ENCODE assay signal across 14 mouse cellular contexts in genomic region chr8:61556219-61556618, GRCm38 (mm10).
"Had no signal": no experiment of that assay in that cellular context is flagged by ENCODE, and none has a peak within 500 bp of the region (broad histone marks: within the 10 kb centered on the region; RNA-seq: fewer than 3 reads in every experiment).

No protein-coding gene starts in this region.

- H3K9ac ChIP-seq: liver, embryonic 15.5 days; neural tube, embryonic 12.5 days had no signal

- H3K36me3 ChIP-seq: liver, embryonic 15.5 days; neural tube, embryonic 12.5 days had no signal

- H3K27ac ChIP-seq: liver, embryonic 15.5 days; neural tube, embryonic 12.5 days had no signal

- DNase-seq: kidney, adult 18-20 months; kidney, postnatal 36 days; layer of hippocampus, adult 9-11 months; layer of hippocampus, postnatal 36 days; lung, adult 2 months; lung, postnatal 36 days; right cerebral cortex, postnatal 4 days; spleen, adult 18-20 months; thymus, adult 18-20 months; thymus, postnatal 25 days had no signal

- ATAC-seq: lung, postnatal 0 days had no signal

- H3K9me3 ChIP-seq: liver, embryonic 15.5 days; neural tube, embryonic 12.5 days had no signal

- H3K27me3 ChIP-seq: liver, embryonic 15.5 days; neural tube, embryonic 12.5 days had no signal

- H3K4me1 ChIP-seq: neural tube, embryonic 12.5 days had no signal

- H3K4me2 ChIP-seq: liver, embryonic 11.5 days; liver, embryonic 15.5 days; neural tube, embryonic 12.5 days had no signal

- H3K4me3 ChIP-seq: liver, embryonic 15.5 days; neural tube, embryonic 12.5 days had no signal
